Mouse (Mus musculus) forebrain, embryonic 10.5 days (tissue): ENCODE data around the gene Sipa1. TPM values are rescaled to one million over a fixed set of nuclear protein-coding genes. Genes with fewer than 3 reads are reported as not detected.

Experiments
- DNase-seq: peaks from one replicate; pipeline ENCODE4 v3.0.0-alpha.2; 2017; ENCODE audit warnings: low spot score; ENCODE audit errors: extremely low spot score
- H3K27ac ChIP-seq: fragments of 300-500 bp; sonication (generic); 2 replicates; pipeline ENCODE4 v1.5.1; 2016; ENCODE audit warnings: mild to moderate bottlenecking
- H3K27me3 ChIP-seq: fragments of 300-500 bp; sonication (generic); 2 replicates; pipeline ENCODE4 v1.6.1; 2016; ENCODE audit warnings: mild to moderate bottlenecking; ENCODE audit not compliant: poor library complexity, severe bottlenecking
- H3K36me3 ChIP-seq: fragments of 300-500 bp; sonication (generic); replicated peaks from 2 replicates; pipeline ENCODE4 v1.6.1; 2016; ENCODE audit warnings: mild to moderate bottlenecking, moderate library complexity
- H3K4me1 ChIP-seq: fragments of 300-500 bp; sonication (generic); 2 replicates; pipeline ENCODE4 v1.6.1; 2016
- H3K4me3 ChIP-seq: fragments of 300-500 bp; sonication (generic); 2 replicates; pipeline ENCODE4 v1.5.1; 2016; ENCODE audit warnings: mild to moderate bottlenecking, moderate library complexity
- H3K9me3 ChIP-seq: fragments of 300-500 bp; sonication (generic); 2 replicates; pipeline ENCODE4 v1.6.1; 2016; ENCODE audit warnings: mild to moderate bottlenecking, moderate library complexity
- WGBS: fragments of 180-500 bp; shearing (Covaris S2); methylation state at CpG from one replicate; pipeline ENCODE4 v1.1.7; 2016; 5-methylcytosine and 5-hydroxymethylcytosine counted together
- polyA plus RNA-seq: library from polyadenylated mRNA; unstranded; fragments of >200 nt; fragmentation: Nextera tagmentation; extraction: Ambion mirVana; gene quantifications from 2 replicates; pipeline ENCODE4 v1.2.1, GENCODE M21; 2016

Gene Sipa1
- polyA plus RNA-seq, 1 experiment from 2014 or later: 20.9 TPM

GRCm38 (mm10) chr19:5636036-5636570 lies 27.4 kb downstream of the Sipa1 start:
- H3K4me1 ChIP-seq: peaks cover 31% of the 10 kb centered on the region
- no peak for DNase-seq
- WGBS: 84% methylated on average over 7 of the region's 7 CpGs
- no peaks in the 10 kb centered on the region for H3K27me3 ChIP-seq
- H3K4me3 ChIP-seq: peak overlapping the region; percentile 86
- no peak overlapping the region for H3K27ac ChIP-seq
- H3K9me3 ChIP-seq: no peaks in the 10 kb centered on the region
- peaks cover 26% of the 10 kb centered on the region for H3K36me3 ChIP-seq

- peaks cover 13% of the 10 kb centered on the region for H3K4me1 ChIP-seq
- no peaks in the 10 kb centered on the region for H3K27me3 ChIP-seq
- H3K9me3 ChIP-seq: no peaks in the 10 kb centered on the region
- H3K36me3 ChIP-seq: no peaks in the 10 kb centered on the region
- no peak for DNase-seq
- WGBS: 83% methylated on average over 9 of the region's 9 CpGs
- H3K4me3 ChIP-seq: no peak overlapping the region
- no peak overlapping the region for H3K27ac ChIP-seq
These were observed 31.4 kb downstream of the Sipa1 start for GRCm38 (mm10) chr19:5632120-5632519.

GRCm38 (mm10) chr19:5629907-5630306 lies 33.6 kb downstream of the Sipa1 start:
- DNase-seq: no peak
- no peaks in the 10 kb centered on the region for H3K36me3 ChIP-seq
- H3K27me3 ChIP-seq: no peaks in the 10 kb centered on the region

GRCm38 (mm10) chr19:5625311-5625710 lies 38.2 kb downstream of the Sipa1 start:
- Histone ChIP-seq H3K9me3 (no peaks in the 10 kb centered on the region), H3K4me3 (no peak overlapping the region), H3K27me3 (no peaks in the 10 kb centered on the region), H3K4me1 (no peaks in the 10 kb centered on the region), H3K36me3 (no peaks in the 10 kb centered on the region), H3K27ac (no peak overlapping the region)
- 91% methylated on average over 8 of the region's 8 CpGs for WGBS
- no peak for DNase-seq

More at GRCm38 (mm10) chr19:5629907-5630306, 33.6 kb downstream of the Sipa1 start:
- Histone ChIP-seq H3K9me3 (no peaks in the 10 kb centered on the region), H3K4me1 (no peaks in the 10 kb centered on the region), H3K4me3 (no peak overlapping the region), H3K27ac (no peak overlapping the region)

GRCm38 (mm10) chr19:5621884-5622283 lies 41.6 kb downstream of the Sipa1 start:
- no peaks in the 10 kb centered on the region for H3K4me1 ChIP-seq
- no peaks in the 10 kb centered on the region for H3K27me3 ChIP-seq
- no peak for DNase-seq
- H3K4me3 ChIP-seq: no peak overlapping the region
- H3K36me3 ChIP-seq: no peaks in the 10 kb centered on the region
- H3K27ac ChIP-seq: no peak overlapping the region
- WGBS: 88% methylated on average over 5 of the region's 5 CpGs
- no peaks in the 10 kb centered on the region for H3K9me3 ChIP-seq

- H3K27me3 ChIP-seq: no peaks in the 10 kb centered on the region
- WGBS: 87% methylated on average over 4 of the region's 4 CpGs
- no peaks in the 10 kb centered on the region for H3K4me1 ChIP-seq
- no peak for DNase-seq
- no peak overlapping the region for H3K4me3 ChIP-seq
- H3K27ac ChIP-seq: no peak overlapping the region
- no peaks in the 10 kb centered on the region for H3K36me3 ChIP-seq
- H3K9me3 ChIP-seq: no peaks in the 10 kb centered on the region
These were observed 43.5 kb downstream of the Sipa1 start for GRCm38 (mm10) chr19:5620007-5620406.

GRCm38 (mm10) chr19:5614953-5615352 lies 48.6 kb downstream of the Sipa1 start:
- H3K27me3 ChIP-seq: no peaks in the 10 kb centered on the region
- WGBS: 73% methylated on average over 2 of the region's 2 CpGs
- H3K36me3 ChIP-seq: no peaks in the 10 kb centered on the region
- H3K9me3 ChIP-seq: no peaks in the 10 kb centered on the region
- DNase-seq: no peak
- no peak overlapping the region for H3K4me3 ChIP-seq
- no peak overlapping the region for H3K27ac ChIP-seq
- peaks cover 11% of the 10 kb centered on the region for H3K4me1 ChIP-seq

GRCm38 (mm10) chr19:5612762-5613411 lies 50.6 kb downstream of the Sipa1 start:
- WGBS: 74% methylated on average over 3 of the region's 3 CpGs
- DNase-seq: no peak
- Histone ChIP-seq H3K4me1 (peaks cover 28% of the 10 kb centered on the region), H3K27ac (no peak overlapping the region), H3K4me3 (no peak overlapping the region), H3K27me3 (no peaks in the 10 kb centered on the region), H3K9me3 (no peaks in the 10 kb centered on the region), H3K36me3 (peaks cover 12% of the 10 kb centered on the region)

- H3K27ac ChIP-seq: no peak overlapping the region
- H3K27me3 ChIP-seq: no peaks in the 10 kb centered on the region
- H3K36me3 ChIP-seq: peaks cover 21% of the 10 kb centered on the region
- 91% methylated on average over 1 of the region's 1 CpGs for WGBS
- peaks cover 28% of the 10 kb centered on the region for H3K4me1 ChIP-seq
- H3K9me3 ChIP-seq: no peaks in the 10 kb centered on the region
- no peak for DNase-seq
- no peak overlapping the region for H3K4me3 ChIP-seq
These were observed 51.5 kb downstream of the Sipa1 start for GRCm38 (mm10) chr19:5611973-5612372.

GRCm38 (mm10) chr19:5609547-5610404 lies 53.7 kb downstream of the Sipa1 start, which contains the start of gene Kat5:
Gene Kat5 (minus strand): TSS chr19:5610237.
- H3K36me3 ChIP-seq: peaks cover 43% of the 10 kb centered on the region
- WGBS: under 1% methylated on average over 55 of the region's 55 CpGs
- DNase-seq: peak; percentile 96
- no peaks in the 10 kb centered on the region for H3K27me3 ChIP-seq
- no peaks in the 10 kb centered on the region for H3K9me3 ChIP-seq
- peaks cover 28% of the 10 kb centered on the region for H3K4me1 ChIP-seq
- peak within 1 kb of the TSS; percentile 84 for H3K4me3 ChIP-seq
- H3K27ac ChIP-seq: peak within 1 kb of the TSS; percentile 99

GRCm38 (mm10) chr19:5609171-5609546 lies 54.3 kb downstream of the Sipa1 start:
- Histone ChIP-seq H3K27me3 (no peaks in the 10 kb centered on the region), H3K36me3 (peaks cover 49% of the 10 kb centered on the region), H3K4me1 (peaks cover 31% of the 10 kb centered on the region), H3K27ac (peak overlapping the region; percentile 99), H3K4me3 (peak overlapping the region; percentile 84), H3K9me3 (no peaks in the 10 kb centered on the region)
- no peak for DNase-seq
- WGBS: 61% methylated on average over 10 of the region's 10 CpGs

GRCm38 (mm10) chr19:5608707-5609106 lies 54.8 kb downstream of the Sipa1 start:
- Histone ChIP-seq H3K27me3 (no peaks in the 10 kb centered on the region), H3K4me1 (peaks cover 35% of the 10 kb centered on the region), H3K4me3 (peak overlapping the region; percentile 84), H3K9me3 (no peaks in the 10 kb centered on the region), H3K27ac (peak overlapping the region; percentile 99), H3K36me3 (peaks cover 53% of the 10 kb centered on the region)
- WGBS: 96% methylated on average over 13 of the region's 13 CpGs
- DNase-seq: no peak
